Mouse (Mus musculus): Measurements from ENCODE around the gene Fam241a. TPM values are rescaled to one million over a fixed set of nuclear protein-coding genes. Genes with fewer than 3 reads are reported as not detected.
A peak's percentile ranks its signal among the peaks of the same experiment; 100 is the strongest.

The Fam241a gene
- polyA plus RNA-seq (2012; rRNA removed) = 7.4 and 9.2 TPM in 2 replicates

DNA sequence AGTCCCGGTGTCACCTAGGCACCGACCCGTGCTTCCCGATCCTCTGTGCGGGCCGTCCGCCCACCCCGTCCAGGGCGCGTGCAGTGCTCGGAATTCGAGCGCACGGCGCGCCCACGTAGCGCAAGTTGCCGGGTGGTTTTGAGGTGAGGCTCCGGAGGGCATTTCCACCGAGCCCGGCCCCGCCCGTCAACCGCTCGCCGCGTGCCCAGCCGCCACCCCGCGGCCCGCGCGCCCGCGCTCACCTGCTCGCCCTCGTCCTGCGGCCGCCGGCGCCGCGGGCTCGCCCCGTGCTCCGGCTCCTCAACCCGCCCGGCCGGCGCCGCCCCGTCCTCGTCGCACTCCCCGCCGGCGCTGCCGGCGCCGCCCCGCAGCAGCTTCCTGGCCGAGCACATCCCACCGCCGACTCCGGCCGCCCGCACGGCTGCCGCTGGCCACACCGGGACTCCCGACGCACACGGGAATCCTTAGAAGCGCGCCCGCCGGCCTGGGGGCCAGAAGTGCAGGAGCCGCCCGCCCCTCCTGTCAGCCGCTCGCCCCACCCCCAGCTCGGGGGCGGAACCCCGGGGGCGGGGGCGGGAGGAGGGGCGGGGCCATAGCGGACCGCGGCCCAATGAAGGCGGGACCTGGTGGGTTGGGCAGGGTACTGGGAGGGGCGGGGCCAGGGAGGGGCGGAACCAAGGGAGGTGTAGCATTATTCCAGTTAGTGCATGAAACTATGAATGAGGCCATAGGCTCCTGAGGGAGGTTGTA, at the start of gene Fam241a:
Gene Fam241a, minus strand, starts transcription at position 533 of the 750 bp plus-strand sequence.
- Histone ChIP-seq H3K4me3 (ENCODE audit: control insufficient read depth, low read depth, low read length) (peak within 1 kb of the TSS; percentile 92), H3K27me3 (ENCODE audit: control insufficient read depth, insufficient read depth, low read length) (no peaks in the 10 kb centered on the region), H3K27ac (ENCODE audit: control insufficient read depth, insufficient read depth, low read depth, low read length) (peak within 1 kb of the TSS; percentile 89), H3K36me3 (ENCODE audit: control insufficient read depth, insufficient read depth, low read length) (no peaks in the 10 kb centered on the region), H3K4me1 (ENCODE audit: control insufficient read depth, insufficient read depth, low read length) (peaks cover 5% of the 10 kb centered on the region)
- TF ChIP-seq CTCF (IDR thresholded peaks at IDR 0.05; ENCODE audit: control insufficient read depth, insufficient read depth, insufficient replicate concordance, low read depth, low read length) (no peak), POLR2A (IDR thresholded peaks at IDR 0.05; ENCODE audit: control insufficient read depth, low read depth, low read length) (peak; percentile 62)

DNA sequence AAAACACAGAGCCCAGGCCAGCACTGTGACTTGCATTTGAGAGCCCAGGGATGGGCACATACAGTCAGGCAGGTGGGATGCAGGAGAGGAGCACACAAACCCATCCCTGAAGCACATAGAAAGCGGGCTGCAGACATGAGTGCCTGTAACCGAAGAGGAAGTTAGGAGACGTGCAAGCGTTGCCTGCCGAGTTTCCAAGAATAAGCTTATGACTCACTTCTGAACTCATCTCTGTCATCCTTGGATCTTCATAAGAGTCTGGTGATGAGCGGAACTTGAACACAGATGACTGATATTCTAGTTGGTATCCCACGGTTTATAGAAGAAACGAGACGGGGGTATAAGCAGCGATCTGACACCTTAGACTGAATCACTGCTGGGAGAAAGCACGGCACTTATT, 36.3 kb upstream of the Fam241a start:
- no peak overlapping the region for H3K27ac ChIP-seq (ENCODE audit: control insufficient read depth, insufficient read depth, low read depth, low read length)
- H3K36me3 ChIP-seq (ENCODE audit: control insufficient read depth, insufficient read depth, low read length) = no peaks in the 10 kb centered on the region
- no peaks in the 10 kb centered on the region for H3K4me1 ChIP-seq (ENCODE audit: control insufficient read depth, insufficient read depth, low read length)
- H3K27me3 ChIP-seq (ENCODE audit: control insufficient read depth, insufficient read depth, low read length) = no peaks in the 10 kb centered on the region
- no peak for TF ChIP-seq CTCF (IDR thresholded peaks at IDR 0.05; ENCODE audit: control insufficient read depth, insufficient read depth, insufficient replicate concordance, low read depth, low read length)
- no peak for TF ChIP-seq POLR2A (IDR thresholded peaks at IDR 0.05; ENCODE audit: control insufficient read depth, low read depth, low read length)
- H3K4me3 ChIP-seq (ENCODE audit: control insufficient read depth, low read depth, low read length) = no peak overlapping the region

DNA sequence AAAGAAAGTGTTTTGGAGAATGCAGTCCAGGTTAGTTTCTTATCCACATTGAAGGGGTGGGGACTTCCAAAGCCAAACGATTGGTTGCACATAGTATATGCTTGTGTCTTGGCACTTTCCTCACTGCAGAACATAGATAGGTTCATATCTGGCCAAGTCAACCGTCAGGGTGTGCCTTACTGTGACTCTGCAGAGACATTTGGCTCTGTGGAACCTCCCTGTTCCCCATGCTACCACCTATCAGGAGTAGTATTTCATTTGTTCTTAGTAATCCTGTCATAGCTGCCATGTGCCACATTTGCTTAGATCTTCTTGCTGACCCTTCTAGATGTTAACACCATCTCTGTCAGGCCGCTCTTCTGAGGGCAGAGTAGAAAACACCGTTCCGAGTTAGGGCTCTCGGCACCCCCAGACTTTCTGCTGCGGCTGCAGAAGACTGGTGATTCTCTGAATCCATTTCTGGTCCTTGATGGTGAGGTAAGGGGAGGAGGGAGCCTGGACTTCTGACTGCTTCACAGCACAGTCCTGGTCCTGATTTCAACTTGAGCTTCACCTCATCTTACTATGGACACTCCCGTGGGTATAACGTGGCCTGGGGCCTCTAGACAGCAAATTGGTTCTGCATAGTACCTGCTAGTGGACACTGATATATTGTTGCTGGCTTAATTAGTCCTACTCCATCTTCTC, 34.3 kb upstream of the Fam241a start:
- no peak overlapping the region for H3K4me3 ChIP-seq (ENCODE audit: control insufficient read depth, low read depth, low read length)
- no peaks in the 10 kb centered on the region for H3K27me3 ChIP-seq (ENCODE audit: control insufficient read depth, insufficient read depth, low read length)
- H3K4me1 ChIP-seq (ENCODE audit: control insufficient read depth, insufficient read depth, low read length) = no peaks in the 10 kb centered on the region
- H3K27ac ChIP-seq (ENCODE audit: control insufficient read depth, insufficient read depth, low read depth, low read length) = no peak overlapping the region
- no peaks in the 10 kb centered on the region for H3K36me3 ChIP-seq (ENCODE audit: control insufficient read depth, insufficient read depth, low read length)
- TF ChIP-seq CTCF (IDR thresholded peaks at IDR 0.05; ENCODE audit: control insufficient read depth, insufficient read depth, insufficient replicate concordance, low read depth, low read length) (no peak), POLR2A (IDR thresholded peaks at IDR 0.05; ENCODE audit: control insufficient read depth, low read depth, low read length) (no peak)

DNA sequence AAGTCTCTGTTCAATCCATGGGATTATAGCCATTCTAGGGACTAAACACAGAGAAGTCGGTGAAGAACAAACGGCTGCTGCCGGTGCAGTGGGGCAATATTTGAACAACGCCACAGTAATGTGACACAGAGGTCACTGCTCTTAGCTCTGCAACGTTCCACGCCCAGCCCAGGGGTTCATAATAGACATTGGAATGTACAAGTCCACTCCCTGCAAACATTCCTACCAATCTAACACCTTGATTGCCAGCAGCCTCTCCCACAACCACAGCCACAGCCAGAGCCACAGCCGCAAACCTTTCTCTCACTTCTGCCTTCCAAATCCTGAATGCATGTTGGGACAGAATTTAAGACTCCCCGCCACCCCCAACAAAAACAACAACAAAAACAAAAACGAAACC, 33.8 kb upstream of the Fam241a start:
- Histone ChIP-seq H3K4me3 (ENCODE audit: control insufficient read depth, low read depth, low read length) (no peak overlapping the region), H3K36me3 (ENCODE audit: control insufficient read depth, insufficient read depth, low read length) (no peaks in the 10 kb centered on the region), H3K27me3 (ENCODE audit: control insufficient read depth, insufficient read depth, low read length) (no peaks in the 10 kb centered on the region), H3K4me1 (ENCODE audit: control insufficient read depth, insufficient read depth, low read length) (no peaks in the 10 kb centered on the region), H3K27ac (ENCODE audit: control insufficient read depth, insufficient read depth, low read depth, low read length) (no peak overlapping the region)
- TF ChIP-seq POLR2A (IDR thresholded peaks at IDR 0.05; ENCODE audit: control insufficient read depth, low read depth, low read length) = no peak
- TF ChIP-seq CTCF (IDR thresholded peaks at IDR 0.05; ENCODE audit: control insufficient read depth, insufficient read depth, insufficient replicate concordance, low read depth, low read length) = no peak

DNA sequence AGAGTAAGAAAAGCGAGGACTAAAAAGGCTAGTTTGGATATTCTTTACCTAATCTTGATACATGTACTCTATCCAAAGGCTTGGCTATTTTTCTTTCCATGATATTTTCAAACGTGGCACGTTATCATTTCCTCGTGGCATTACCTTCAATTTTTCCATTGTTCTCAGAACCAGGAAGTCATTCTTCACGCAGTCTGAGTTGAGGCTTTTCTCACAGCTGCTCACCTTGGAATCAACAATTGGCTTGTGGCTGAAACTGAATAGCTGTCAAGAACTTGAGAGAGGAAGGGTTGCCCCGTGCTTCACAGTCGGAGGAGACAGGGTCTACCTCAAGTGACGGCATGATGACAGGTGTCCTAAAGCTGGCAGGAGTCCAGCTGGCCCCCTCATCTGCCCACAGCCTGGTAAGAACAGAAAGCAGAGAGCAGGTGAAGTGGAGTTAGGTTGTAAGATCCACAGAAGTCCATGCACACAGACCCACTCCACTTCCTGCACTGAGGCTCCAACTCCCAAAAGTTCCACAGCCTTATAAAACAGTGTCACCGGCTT, 30.6 kb upstream of the Fam241a start:
- H3K4me1 ChIP-seq (ENCODE audit: control insufficient read depth, insufficient read depth, low read length) = no peaks in the 10 kb centered on the region
- H3K27ac ChIP-seq (ENCODE audit: control insufficient read depth, insufficient read depth, low read depth, low read length) = no peak overlapping the region
- TF ChIP-seq CTCF (IDR thresholded peaks at IDR 0.05; ENCODE audit: control insufficient read depth, insufficient read depth, insufficient replicate concordance, low read depth, low read length) = no peak
- no peak overlapping the region for H3K4me3 ChIP-seq (ENCODE audit: control insufficient read depth, low read depth, low read length)
- no peaks in the 10 kb centered on the region for H3K27me3 ChIP-seq (ENCODE audit: control insufficient read depth, insufficient read depth, low read length)
- no peaks in the 10 kb centered on the region for H3K36me3 ChIP-seq (ENCODE audit: control insufficient read depth, insufficient read depth, low read length)

DNA sequence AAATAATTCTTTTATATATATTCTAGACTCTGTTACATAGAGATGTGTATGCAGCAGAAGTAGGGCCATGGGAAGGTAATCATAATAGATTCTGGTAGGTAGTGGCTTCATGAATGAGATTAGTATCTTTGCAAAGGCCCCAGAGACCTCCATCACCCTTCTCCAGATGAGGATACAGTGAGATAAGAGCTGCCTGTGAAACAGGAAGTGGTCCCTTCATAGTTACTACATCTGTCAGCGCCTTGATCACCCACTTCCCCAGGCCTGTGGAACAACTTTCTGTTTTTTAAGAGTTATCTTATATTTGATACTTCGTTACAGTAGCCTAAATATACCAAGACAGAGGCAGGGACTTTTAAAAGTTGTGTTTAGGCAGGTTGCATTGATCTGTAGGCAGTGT, 28.3 kb upstream of the Fam241a start:
- Histone ChIP-seq H3K36me3 (ENCODE audit: control insufficient read depth, insufficient read depth, low read length) (no peaks in the 10 kb centered on the region), H3K4me3 (ENCODE audit: control insufficient read depth, low read depth, low read length) (no peak overlapping the region), H3K4me1 (ENCODE audit: control insufficient read depth, insufficient read depth, low read length) (no peaks in the 10 kb centered on the region), H3K27ac (ENCODE audit: control insufficient read depth, insufficient read depth, low read depth, low read length) (no peak overlapping the region), H3K27me3 (ENCODE audit: control insufficient read depth, insufficient read depth, low read length) (no peaks in the 10 kb centered on the region)
- no peak for TF ChIP-seq CTCF (IDR thresholded peaks at IDR 0.05; ENCODE audit: control insufficient read depth, insufficient read depth, insufficient replicate concordance, low read depth, low read length)
- TF ChIP-seq POLR2A (IDR thresholded peaks at IDR 0.05; ENCODE audit: control insufficient read depth, low read depth, low read length) = no peak

DNA sequence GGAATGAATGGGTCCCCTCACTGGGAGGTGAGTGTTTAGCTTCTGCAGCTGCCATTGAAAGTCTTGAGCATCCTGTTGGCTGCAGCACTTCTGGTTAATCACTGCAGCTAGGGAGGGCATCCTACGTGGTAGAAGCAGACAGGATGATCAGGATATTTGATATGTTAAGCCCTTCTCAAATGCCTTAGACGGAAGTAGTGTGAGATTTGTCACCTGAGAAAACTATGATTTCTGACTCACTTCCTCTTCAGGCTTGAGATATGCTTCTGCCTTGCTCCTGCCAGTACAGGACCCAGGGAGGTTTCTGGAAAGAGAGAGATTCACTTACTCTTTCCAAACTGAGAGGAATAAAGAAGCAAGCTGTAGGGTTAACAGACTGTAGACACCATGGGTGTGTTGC, 27.1 kb upstream of the Fam241a start:
- Histone ChIP-seq H3K27ac (ENCODE audit: control insufficient read depth, insufficient read depth, low read depth, low read length) (no peak overlapping the region), H3K27me3 (ENCODE audit: control insufficient read depth, insufficient read depth, low read length) (no peaks in the 10 kb centered on the region), H3K36me3 (ENCODE audit: control insufficient read depth, insufficient read depth, low read length) (no peaks in the 10 kb centered on the region), H3K4me1 (ENCODE audit: control insufficient read depth, insufficient read depth, low read length) (no peaks in the 10 kb centered on the region; the same call in 1 of the 2 replicates), H3K4me3 (ENCODE audit: control insufficient read depth, low read depth, low read length) (no peak overlapping the region)
- TF ChIP-seq POLR2A (IDR thresholded peaks at IDR 0.05; ENCODE audit: control insufficient read depth, low read depth, low read length) (no peak), CTCF (IDR thresholded peaks at IDR 0.05; ENCODE audit: control insufficient read depth, insufficient read depth, insufficient replicate concordance, low read depth, low read length) (no peak)

Data from testis, adult 2 months (tissue).